Mouse (Mus musculus): ENCODE results near the gene Ptprm. TPM values are rescaled to one million over a fixed set of nuclear protein-coding genes. Genes with fewer than 3 reads are reported as not detected.

Ptprm gene
- 1.4 and 1.6 TPM in 2 replicates for polyA plus RNA-seq (2015; fragmentation: Nextera tagmentation; extraction: Ambion mirVana)

- under 1% methylated on average over 57 of the region's 73 CpGs for WGBS (ENCODE audit: insufficient replicate concordance)
- DNase-seq (peak; percentile 74), ATAC-seq (peak; percentile 88)
- Histone ChIP-seq H3K4me3 (ENCODE audit: low read depth, low read length) (peak within 1 kb of the TSS; percentile 54), H3K9me3 (ENCODE audit: low read length) (no peaks in the 10 kb centered on the region), H3K36me3 (replicated peaks; ENCODE audit: insufficient read depth, low read length) (no peaks in the 10 kb centered on the region), H3K4me2 (ENCODE audit: low read depth, low read length) (peak within 1 kb of the TSS; percentile 81), H3K27ac (ENCODE audit: low read depth) (peak within 1 kb of the TSS; percentile 48), H3K4me1 (ENCODE audit: insufficient read depth) (no peaks in the 10 kb centered on the region), H3K27me3 (ENCODE audit: insufficient read depth, low read length) (peaks cover 43% of the 10 kb centered on the region), H3K9ac (replicated peaks) (peak within 1 kb of the TSS; percentile 63)
- no peak; the same call in 1 of the 2 replicates for TF ChIP-seq CTCF (IDR thresholded peaks at IDR 0.05; ENCODE audit: low read depth)
Measured at GRCm38 (mm10) chr17:67354451-67355011, at the start of gene Ptprm. Gene Ptprm, minus strand, starts transcription at chr17:67354457.

GRCm38 (mm10) chr17:67396205-67396604, 41.9 kb upstream of the Ptprm start:
- Histone ChIP-seq H3K27me3 (ENCODE audit: insufficient read depth, low read length) (no peaks in the 10 kb centered on the region), H3K9me3 (ENCODE audit: low read length) (no peaks in the 10 kb centered on the region), H3K4me2 (ENCODE audit: low read depth, low read length) (no peak overlapping the region), H3K4me3 (ENCODE audit: low read depth, low read length) (no peak overlapping the region), H3K36me3 (replicated peaks; ENCODE audit: insufficient read depth, low read length) (no peaks in the 10 kb centered on the region), H3K27ac (ENCODE audit: low read depth) (no peak overlapping the region), H3K9ac (replicated peaks) (no peak overlapping the region), H3K4me1 (ENCODE audit: insufficient read depth) (no peaks in the 10 kb centered on the region)
- ATAC-seq (no peak), DNase-seq (no peak)
- TF ChIP-seq EP300 (IDR thresholded peaks at IDR 0.05; ENCODE audit: low read depth) (no peak), CTCF (IDR thresholded peaks at IDR 0.05; ENCODE audit: low read depth) (no peak)
- WGBS (ENCODE audit: insufficient replicate concordance): 65% methylated on average over 2 of the region's 2 CpGs

- Histone ChIP-seq H3K9me3 (ENCODE audit: low read length) (no peaks in the 10 kb centered on the region), H3K9ac (replicated peaks) (no peak overlapping the region), H3K4me1 (ENCODE audit: insufficient read depth) (no peaks in the 10 kb centered on the region), H3K36me3 (replicated peaks; ENCODE audit: insufficient read depth, low read length) (no peaks in the 10 kb centered on the region), H3K4me2 (ENCODE audit: low read depth, low read length) (no peak overlapping the region), H3K4me3 (ENCODE audit: low read depth, low read length) (no peak overlapping the region), H3K27ac (ENCODE audit: low read depth) (no peak overlapping the region), H3K27me3 (ENCODE audit: insufficient read depth, low read length) (no peaks in the 10 kb centered on the region)
- DNase-seq (no peak), ATAC-seq (no peak)
- 43% methylated on average over 5 of the region's 5 CpGs for WGBS (ENCODE audit: insufficient replicate concordance)
- TF ChIP-seq CTCF (IDR thresholded peaks at IDR 0.05; ENCODE audit: low read depth) (no peak), EP300 (IDR thresholded peaks at IDR 0.05; ENCODE audit: low read depth) (no peak)
Measured at GRCm38 (mm10) chr17:67390851-67391250, 36.6 kb upstream of the Ptprm start.

GRCm38 (mm10) chr17:67388171-67388570, 33.9 kb upstream of the Ptprm start:
- no peaks in the 10 kb centered on the region for H3K9me3 ChIP-seq (ENCODE audit: low read length)
- H3K4me3 ChIP-seq (ENCODE audit: low read depth, low read length): no peak overlapping the region
- no peak overlapping the region for H3K9ac ChIP-seq (replicated peaks)
- DNase-seq: no peak
- WGBS (ENCODE audit: insufficient replicate concordance): 76% methylated on average over 7 of the region's 7 CpGs
- no peak for ATAC-seq
- H3K27me3 ChIP-seq (ENCODE audit: insufficient read depth, low read length): no peaks in the 10 kb centered on the region
- H3K36me3 ChIP-seq (replicated peaks; ENCODE audit: insufficient read depth, low read length): no peaks in the 10 kb centered on the region
- no peak overlapping the region for H3K27ac ChIP-seq (ENCODE audit: low read depth)
- H3K4me2 ChIP-seq (ENCODE audit: low read depth, low read length): no peak overlapping the region
- no peaks in the 10 kb centered on the region for H3K4me1 ChIP-seq (ENCODE audit: insufficient read depth)
- no peak for TF ChIP-seq EP300 (IDR thresholded peaks at IDR 0.05; ENCODE audit: low read depth)
- TF ChIP-seq CTCF (IDR thresholded peaks at IDR 0.05; ENCODE audit: low read depth): no peak

DNA sequence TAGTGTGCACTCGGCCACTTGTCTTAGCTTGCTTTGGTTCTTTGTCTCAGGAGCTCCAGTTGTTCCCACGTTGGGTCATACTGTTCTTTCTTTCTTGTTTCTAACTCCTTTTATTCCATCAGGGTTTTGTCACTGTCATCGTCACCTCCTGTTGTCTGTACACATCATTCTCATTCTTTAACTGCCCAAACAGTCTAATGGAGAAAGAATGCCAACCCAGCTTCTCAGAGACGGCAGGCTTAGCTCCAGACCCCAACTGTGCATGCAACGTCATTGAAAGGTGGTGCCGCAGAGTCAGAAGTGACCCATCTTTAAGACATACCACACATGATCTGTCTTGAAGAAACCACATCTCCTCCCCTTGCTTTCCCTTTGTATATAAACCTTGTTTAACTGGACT, 31.0 kb upstream of the Ptprm start:
- Histone ChIP-seq H3K4me3 (ENCODE audit: low read depth, low read length) (no peak overlapping the region), H3K27me3 (ENCODE audit: insufficient read depth, low read length) (no peaks in the 10 kb centered on the region), H3K9ac (replicated peaks) (no peak overlapping the region), H3K27ac (ENCODE audit: low read depth) (no peak overlapping the region), H3K4me1 (ENCODE audit: insufficient read depth) (no peaks in the 10 kb centered on the region), H3K9me3 (ENCODE audit: low read length) (no peaks in the 10 kb centered on the region), H3K36me3 (replicated peaks; ENCODE audit: insufficient read depth, low read length) (no peaks in the 10 kb centered on the region), H3K4me2 (ENCODE audit: low read depth, low read length) (no peak overlapping the region)
- no peak for TF ChIP-seq CTCF (IDR thresholded peaks at IDR 0.05; ENCODE audit: low read depth)
- no peak for DNase-seq
- no peak for ATAC-seq
- WGBS (ENCODE audit: insufficient replicate concordance): 71% methylated on average over 6 of the region's 6 CpGs

GRCm38 (mm10) chr17:67383635-67384034, 29.4 kb upstream of the Ptprm start:
- 80% methylated on average over 1 of the region's 1 CpGs for WGBS (ENCODE audit: insufficient replicate concordance)
- DNase-seq (no peak), ATAC-seq (no peak)
- Histone ChIP-seq H3K4me2 (ENCODE audit: low read depth, low read length) (no peak overlapping the region), H3K36me3 (replicated peaks; ENCODE audit: insufficient read depth, low read length) (no peaks in the 10 kb centered on the region), H3K27me3 (ENCODE audit: insufficient read depth, low read length) (no peaks in the 10 kb centered on the region), H3K27ac (ENCODE audit: low read depth) (no peak overlapping the region), H3K9ac (replicated peaks) (no peak overlapping the region), H3K4me3 (ENCODE audit: low read depth, low read length) (no peak overlapping the region), H3K4me1 (ENCODE audit: insufficient read depth) (no peaks in the 10 kb centered on the region), H3K9me3 (ENCODE audit: low read length) (no peaks in the 10 kb centered on the region)
- TF ChIP-seq EP300 (IDR thresholded peaks at IDR 0.05; ENCODE audit: low read depth) (no peak), CTCF (IDR thresholded peaks at IDR 0.05; ENCODE audit: low read depth) (no peak)

GRCm38 (mm10) chr17:67381618-67382017, 27.4 kb upstream of the Ptprm start:
- Histone ChIP-seq H3K4me1 (ENCODE audit: insufficient read depth) (no peaks in the 10 kb centered on the region), H3K4me3 (ENCODE audit: low read depth, low read length) (no peak overlapping the region), H3K36me3 (replicated peaks; ENCODE audit: insufficient read depth, low read length) (no peaks in the 10 kb centered on the region), H3K27ac (ENCODE audit: low read depth) (no peak overlapping the region), H3K9me3 (ENCODE audit: low read length) (no peaks in the 10 kb centered on the region), H3K27me3 (ENCODE audit: insufficient read depth, low read length) (no peaks in the 10 kb centered on the region), H3K4me2 (ENCODE audit: low read depth, low read length) (no peak overlapping the region), H3K9ac (replicated peaks) (no peak overlapping the region)
- TF ChIP-seq CTCF (IDR thresholded peaks at IDR 0.05; ENCODE audit: low read depth): no peak
- TF ChIP-seq EP300 (IDR thresholded peaks at IDR 0.05; ENCODE audit: low read depth): no peak
- ATAC-seq: no peak
- 36% methylated on average over 5 of the region's 5 CpGs for WGBS (ENCODE audit: insufficient replicate concordance)
- DNase-seq: no peak
